Mouse (Mus musculus) E14TG2a.4 (cell line): ENCODE results near the gene Eef1a1.

Experiments
- CTCF ChIP-seq: conservative IDR thresholded peaks from 2 replicates; pipeline ENCODE4 v1.5.1; 2014; ENCODE audit warnings: low read length
- POU5F1 ChIP-seq: IDR thresholded peaks from 2 replicates; pipeline ENCODE4 v1.6.1; 2014; ENCODE audit warnings: low read length, borderline replicate concordance

- no peak for TF ChIP-seq CTCF
- TF ChIP-seq POU5F1 = no peak
These were observed 14.1 kb downstream of the Eef1a1 start for GRCm38 (mm10) chr9:78474771-78475382.
